ENCODE assay signal across 8 mouse cellular contexts in genomic region chr3:88624324-88624723, GRCm38 (mm10). TPM values are rescaled to one million over a fixed set of nuclear protein-coding genes. Genes with fewer than 3 reads are reported as not detected.
DNase-seq lines count a peak whose midpoint lies in the region; ATAC-seq and TF ChIP-seq lines count a peak whose summit lies in the region.

No protein-coding gene starts in this region.

- TF ChIP-seq CTCF in gastrocnemius, adult 2 months (IDR thresholded peaks at IDR 0.05) = no peak

- no peaks in the 10 kb centered on the region for H3K27me3 ChIP-seq in forebrain, embryonic 11.5 days (ENCODE audit: control insufficient read depth, insufficient read depth, low read length)
- no peaks in the 10 kb centered on the region for H3K27me3 ChIP-seq in limb, embryonic 13.5 days
- no peaks in the 10 kb centered on the region for H3K27me3 ChIP-seq in stomach, embryonic 15.5 days (replicated peaks)

- no peaks in the 10 kb centered on the region; the same call in 1 of the 2 replicates for H3K36me3 ChIP-seq in forebrain, embryonic 11.5 days (ENCODE audit: control insufficient read depth, insufficient read depth, low read length)
- peaks cover 34% of the 10 kb centered on the region for H3K36me3 ChIP-seq in limb, embryonic 13.5 days
- 0 out of 2 replicates have a peak, but pooled peaks cover 6% of the 10 kb centered on the region for H3K36me3 ChIP-seq in stomach, embryonic 15.5 days

- H3K4me2 ChIP-seq in forebrain, embryonic 11.5 days (ENCODE audit: low read depth, low read length, severe bottlenecking) = peak overlapping the region; percentile 93
- H3K4me2 ChIP-seq in limb, embryonic 13.5 days (replicated peaks) = peak overlapping the region; percentile 95
- peak overlapping the region; percentile 74 for H3K4me2 ChIP-seq in stomach, embryonic 15.5 days

- intact Hi-C loops in gastrocnemius, adult 2 months (cut with DNase I) = no loop called here

- H3K27ac ChIP-seq in gastrocnemius, adult 2 months = peak overlapping the region; percentile 95
- H3K27ac ChIP-seq in forebrain, embryonic 11.5 days (ENCODE audit: low read depth, low read length) = peak overlapping the region; percentile 95
- peak overlapping the region; percentile 97; the same call in 1 of the 2 replicates for H3K27ac ChIP-seq in limb, embryonic 13.5 days
- peak overlapping the region; percentile 97 for H3K27ac ChIP-seq in stomach, embryonic 15.5 days

- ATAC-seq in forebrain, embryonic 11.5 days (replicated peaks; ENCODE audit: low FRiP score) = no peak
- no peak for ATAC-seq in limb, embryonic 13.5 days (ENCODE audit: low FRiP score, low read depth)
- ATAC-seq in stomach, embryonic 15.5 days (ENCODE audit: insufficient read depth, low FRiP score, low read depth) = no peak

- 20% methylated on average over 4 of the region's 4 CpGs for WGBS in forebrain, embryonic 11.5 days
- WGBS in limb, embryonic 13.5 days = 22% methylated on average over 4 of the region's 4 CpGs
- 15% methylated on average over 4 of the region's 4 CpGs for WGBS in stomach, embryonic 15.5 days

- peaks cover 14% of the 10 kb centered on the region for H3K4me1 ChIP-seq in forebrain, embryonic 11.5 days (replicated peaks; ENCODE audit: control insufficient read depth, insufficient read depth, low read length)
- peaks cover 46% of the 10 kb centered on the region for H3K4me1 ChIP-seq in limb, embryonic 13.5 days
- H3K4me1 ChIP-seq in stomach, embryonic 15.5 days = peaks cover 43% of the 10 kb centered on the region

- peak overlapping the region; percentile 97 for H3K9ac ChIP-seq in forebrain, embryonic 11.5 days (ENCODE audit: low read length)
- peak overlapping the region; percentile 94 for H3K9ac ChIP-seq in limb, embryonic 13.5 days
- H3K9ac ChIP-seq in stomach, embryonic 15.5 days = no peak overlapping the region

- H3K4me3 ChIP-seq in gastrocnemius, adult 2 months = peak overlapping the region; percentile 89
- H3K4me3 ChIP-seq in forebrain, embryonic 11.5 days (ENCODE audit: low read depth, low read length) = peak overlapping the region; percentile 90
- peak overlapping the region; percentile 90 for H3K4me3 ChIP-seq in limb, embryonic 13.5 days
- H3K4me3 ChIP-seq in stomach, embryonic 15.5 days (replicated peaks) = peak overlapping the region; percentile 89

- DNase-seq in gastrocnemius, adult 2 months = no peak
- no peak for DNase-seq in gastrocnemius, postnatal 25 days
- peak; percentile 25 for DNase-seq in Muller cell, postnatal 12 days (ENCODE audit: inconsistent ontology term)
- no peak for DNase-seq in forebrain, embryonic 11.5 days (ENCODE audit: low spot score)
- no peak for DNase-seq in frontal cortex, postnatal 14 days (ENCODE audit: low spot score in 2 of 2)
- no peak for DNase-seq in layer of hippocampus, adult 9-10 months (ENCODE audit: low spot score)

- no peaks in the 10 kb centered on the region for H3K9me3 ChIP-seq in forebrain, embryonic 11.5 days (ENCODE audit: control insufficient read depth, low read length)
- H3K9me3 ChIP-seq in limb, embryonic 13.5 days = no peaks in the 10 kb centered on the region
- H3K9me3 ChIP-seq in stomach, embryonic 15.5 days = no peaks in the 10 kb centered on the region

RNA-seq across cellular contexts. Expression of gene Arhgef2, which starts 18.6 kb away (rescaled TPM):
- total RNA-seq in gastrocnemius, adult 2 months (2021) = 10 to 100 TPM; 22.4 to 24.7 TPM
- 10 to 100 TPM; 28.1 to 33.0 TPM for total RNA-seq in gastrocnemius, postnatal 25 days (2021)
- polyA plus RNA-seq in forebrain, embryonic 11.5 days (2014; fragmentation: Nextera tagmentation; extraction: Ambion mirVana) = 118 and 123 TPM in 2 replicates
- 105 and 107 TPM in 2 replicates for polyA plus RNA-seq in limb, embryonic 13.5 days (2015; fragmentation: Nextera tagmentation; extraction: Ambion mirVana)
- polyA plus RNA-seq in stomach, embryonic 15.5 days (2015; fragmentation: Nextera tagmentation; extraction: Ambion mirVana) = 77.1 and 78.7 TPM in 2 replicates

RNA-seq across cellular contexts. Expression of gene Rxfp4, which starts 28.6 kb away (rescaled TPM):
- total RNA-seq in gastrocnemius, adult 2 months (2021) = not detected
- not detected for total RNA-seq in gastrocnemius, postnatal 25 days (2021)
- not detected in 2 replicates for polyA plus RNA-seq in forebrain, embryonic 11.5 days (2014; fragmentation: Nextera tagmentation; extraction: Ambion mirVana)
- not detected in 2 replicates for polyA plus RNA-seq in limb, embryonic 13.5 days (2015; fragmentation: Nextera tagmentation; extraction: Ambion mirVana)
- not detected in 2 replicates for polyA plus RNA-seq in stomach, embryonic 15.5 days (2015; fragmentation: Nextera tagmentation; extraction: Ambion mirVana)

RNA-seq across cellular contexts. Expression of gene Ssr2, which starts 48.6 kb away (rescaled TPM):
- 10 to 100 TPM; 41.1 to 54.8 TPM for total RNA-seq in gastrocnemius, adult 2 months (2021)
- 10 to 100 TPM; 52.2 to 63.2 TPM for total RNA-seq in gastrocnemius, postnatal 25 days (2021)
- polyA plus RNA-seq in forebrain, embryonic 11.5 days (2014; fragmentation: Nextera tagmentation; extraction: Ambion mirVana) = 142 and 148 TPM in 2 replicates
- 294 and 306 TPM in 2 replicates for polyA plus RNA-seq in limb, embryonic 13.5 days (2015; fragmentation: Nextera tagmentation; extraction: Ambion mirVana)
- polyA plus RNA-seq in stomach, embryonic 15.5 days (2015; fragmentation: Nextera tagmentation; extraction: Ambion mirVana) = 339 and 359 TPM in 2 replicates
